Mouse (Mus musculus) kidney, adult 10 weeks (tissue): ENCODE data around the gene Lrrc31. TPM values are rescaled to one million over a fixed set of nuclear protein-coding genes. Genes with fewer than 3 reads are reported as not detected.

ENCODE experiments used
- polyA plus RNA-seq: library from polyadenylated mRNA; stranded (reverse); fragments of 350-450 nt; fragmentation: Illumina TruSeq; extraction: RNeasy Lipid Tissue Mini Kit (QIAGEN cat#74804); gene quantifications from one replicate; pipeline ENCODE4 v1.2.3, GENCODE M21; 2014; ENCODE audit warnings: low read depth, low replicate concordance

Lrrc31 gene
- polyA plus RNA-seq: 15.0 TPM

DNA sequence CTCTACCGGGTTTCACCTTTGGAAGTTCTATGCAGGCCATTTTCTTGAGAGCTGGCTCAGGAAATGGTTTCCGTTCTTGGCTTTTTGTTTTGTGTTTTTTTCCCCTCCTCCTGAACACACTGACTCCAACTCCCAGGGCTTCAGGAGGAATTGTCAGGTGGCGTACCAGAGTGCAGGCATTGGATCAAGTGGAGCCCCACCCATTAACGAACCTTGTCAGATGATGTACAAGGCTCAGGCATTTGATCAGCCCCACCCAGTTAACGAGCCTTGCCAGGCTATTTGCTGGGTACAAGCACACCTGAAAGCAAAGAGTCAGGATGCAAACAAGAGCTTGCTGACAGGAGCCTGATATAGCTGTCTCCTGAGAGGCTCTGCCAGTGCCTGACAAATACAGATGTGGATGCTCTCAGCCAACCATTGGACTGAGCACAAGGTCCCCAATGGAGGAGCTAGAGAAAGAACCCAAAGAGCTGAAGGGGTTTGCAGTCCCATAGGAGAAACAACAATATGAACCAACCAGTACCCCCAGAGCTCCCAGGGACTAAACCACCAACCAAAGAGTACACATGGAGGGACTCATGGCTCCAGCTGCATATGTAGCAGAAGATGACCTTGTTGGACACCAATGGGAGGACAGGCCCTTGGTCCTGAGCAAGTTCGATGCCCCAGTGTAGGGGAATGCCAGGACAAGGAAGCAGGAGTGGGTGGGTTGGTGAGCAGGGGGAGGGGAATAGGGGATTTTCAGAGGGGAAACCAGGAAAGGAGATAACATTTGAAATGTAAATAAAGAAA is at the start of gene Lrrc31:
Lrrc31 (minus strand) TSS at position 133 of the 795 bp plus-strand sequence.

DNA sequence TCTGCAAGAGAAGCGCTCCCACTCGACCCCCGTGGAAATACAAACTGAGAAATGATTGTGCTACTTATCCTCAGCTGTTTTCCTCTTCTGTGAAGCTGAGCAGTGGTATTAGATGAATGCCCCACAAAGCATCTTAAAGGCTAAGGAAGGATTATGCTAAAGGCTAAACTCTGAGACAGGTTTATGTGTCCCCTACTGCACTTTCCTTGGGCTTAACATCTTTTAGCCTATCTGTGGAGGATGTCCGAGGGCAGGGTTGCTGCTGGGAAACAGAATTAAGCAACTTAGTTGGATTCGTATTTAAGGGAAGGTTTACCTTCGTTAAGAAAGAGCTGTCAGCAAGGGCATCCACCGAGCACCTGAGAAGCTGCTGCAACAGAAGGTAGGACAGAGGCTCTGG is 46.4 kb upstream of the Lrrc31 start, which contains the start of gene Samd7:
Samd7 (plus strand) TSS at position 288 of the 400 bp plus-strand sequence.

DNA sequence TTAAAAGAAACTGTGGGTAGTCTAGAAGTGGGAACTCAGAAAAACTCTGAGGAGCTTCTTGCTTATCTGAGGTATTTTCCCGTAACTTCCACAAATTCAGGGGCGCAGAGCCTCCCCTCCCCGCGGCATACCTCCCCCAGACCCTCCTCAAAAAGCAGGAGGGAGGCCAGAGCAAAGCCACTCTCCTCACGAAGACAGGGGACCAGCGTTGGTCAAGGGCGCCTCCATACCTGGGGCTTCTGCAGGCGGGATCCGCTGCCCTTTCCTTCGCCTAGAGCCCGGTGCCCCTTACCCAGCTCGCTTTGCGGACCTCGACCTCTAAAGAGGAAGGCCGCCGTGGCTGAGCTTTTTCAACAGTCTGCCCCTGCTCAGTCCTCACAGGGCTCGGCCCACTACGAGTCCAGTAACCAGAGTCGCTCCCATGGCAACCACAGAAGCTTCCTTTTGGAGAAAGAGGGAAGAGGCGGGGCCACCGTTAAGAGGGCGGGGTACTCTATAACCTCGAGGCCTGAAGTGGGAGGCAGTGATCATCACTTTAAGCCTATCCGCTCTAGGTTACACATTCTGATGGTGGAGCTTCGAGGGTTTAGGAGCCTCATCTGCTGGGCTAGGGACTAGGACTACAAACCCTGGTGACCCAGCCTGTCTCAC is 52.1 kb downstream of the Lrrc31 start, which contains the start of gene Lrrc34:
Lrrc34 (minus strand) TSS at position 430 of the 651 bp plus-strand sequence.

DNA sequence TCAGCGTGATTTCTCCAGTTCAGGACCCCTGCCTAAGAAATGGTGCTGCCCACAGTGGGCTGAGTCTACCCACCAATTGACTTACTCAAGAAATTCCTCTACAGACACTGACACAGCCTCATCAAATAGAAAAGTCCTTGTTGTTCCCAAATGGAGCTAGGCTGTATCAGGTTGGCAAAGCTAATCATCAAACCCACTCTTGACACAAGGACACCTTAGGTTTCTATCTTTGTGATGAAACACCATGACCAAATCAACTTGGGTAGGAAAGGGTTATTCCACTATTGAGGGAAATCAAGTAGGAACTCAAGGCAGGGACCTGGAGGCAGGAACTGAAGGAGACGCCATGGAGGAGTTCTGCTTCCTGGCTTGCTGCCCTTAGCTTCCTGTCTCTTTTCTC is 55.4 kb downstream of the Lrrc31 start, which contains the start of gene Lrriq4:
Lrriq4 (plus strand) TSS at position 301 of the 400 bp plus-strand sequence.

Other genes with a start within 250 kb of the Lrrc31 start
- 72.1 TPM for gene Mecom, start 151.8 kb downstream of the Lrrc31 start, polyA plus RNA-seq
- gene Actrt3, start 99.9 kb downstream of the Lrrc31 start, polyA plus RNA-seq: not detected
- 40.3 TPM for gene Mynn, start 97.8 kb downstream of the Lrrc31 start, polyA plus RNA-seq
- gene Lrriq4, start 55.3 kb downstream of the Lrrc31 start, polyA plus RNA-seq: 0.24 TPM
- gene Lrrc34, start 52.0 kb downstream of the Lrrc31 start, polyA plus RNA-seq: 2.9 TPM
- gene Samd7, start 46.5 kb upstream of the Lrrc31 start, polyA plus RNA-seq: not detected
- 453 TPM for gene Sec62, start 93.0 kb upstream of the Lrrc31 start, polyA plus RNA-seq
- 49.6 TPM for gene Gpr160, start 156.1 kb upstream of the Lrrc31 start, polyA plus RNA-seq